Mouse (Mus musculus) limb, embryonic 10.5 days (tissue): ENCODE data around the gene Rbfox2. TPM values are rescaled to one million over a fixed set of nuclear protein-coding genes. Genes with fewer than 3 reads are reported as not detected.
A peak's percentile ranks its signal among the peaks of the same experiment; 100 is the strongest.

Source experiments
- DNase-seq: peaks from one replicate; pipeline ENCODE4 v3.0.0-alpha.2; 2017; ENCODE audit warnings: low spot score
- H3K27ac ChIP-seq: fragments of 300-500 bp; sonication (generic); 2 replicates; pipeline ENCODE4 v1.5.1; 2016; ENCODE audit warnings: mild to moderate bottlenecking
- H3K27me3 ChIP-seq: fragments of 300-500 bp; sonication (generic); 2 replicates; pipeline ENCODE4 v1.6.1; 2016; ENCODE audit warnings: low read depth, mild to moderate bottlenecking; ENCODE audit not compliant: poor library complexity, severe bottlenecking
- H3K36me3 ChIP-seq: fragments of 300-500 bp; sonication (generic); 2 replicates; pipeline ENCODE4 v1.6.1; 2016; ENCODE audit warnings: mild to moderate bottlenecking, moderate library complexity
- H3K4me1 ChIP-seq: fragments of 300-500 bp; sonication (generic); 2 replicates; pipeline ENCODE4 v1.6.1; 2016
- H3K4me3 ChIP-seq: fragments of 300-500 bp; sonication (generic); 2 replicates; pipeline ENCODE4 v1.5.1; 2016; ENCODE audit warnings: mild to moderate bottlenecking, moderate library complexity
- H3K9me3 ChIP-seq: fragments of 300-500 bp; sonication (generic); replicated peaks from 2 replicates; pipeline ENCODE4 v1.6.1; 2016; ENCODE audit warnings: mild to moderate bottlenecking
- WGBS: fragments of 180-500 bp; shearing (Covaris S2); methylation state at CpG from one replicate; pipeline ENCODE4 v1.1.7; 2016; 5-methylcytosine and 5-hydroxymethylcytosine counted together
- polyA plus RNA-seq: library from polyadenylated mRNA; unstranded; fragments of >200 nt; fragmentation: Nextera tagmentation; extraction: Ambion mirVana; gene quantifications from 2 replicates; pipeline ENCODE4 v1.2.1, GENCODE M21; 2016

Gene Rbfox2
- polyA plus RNA-seq, 1 experiment from 2014 or later = 62.6 TPM

DNA sequence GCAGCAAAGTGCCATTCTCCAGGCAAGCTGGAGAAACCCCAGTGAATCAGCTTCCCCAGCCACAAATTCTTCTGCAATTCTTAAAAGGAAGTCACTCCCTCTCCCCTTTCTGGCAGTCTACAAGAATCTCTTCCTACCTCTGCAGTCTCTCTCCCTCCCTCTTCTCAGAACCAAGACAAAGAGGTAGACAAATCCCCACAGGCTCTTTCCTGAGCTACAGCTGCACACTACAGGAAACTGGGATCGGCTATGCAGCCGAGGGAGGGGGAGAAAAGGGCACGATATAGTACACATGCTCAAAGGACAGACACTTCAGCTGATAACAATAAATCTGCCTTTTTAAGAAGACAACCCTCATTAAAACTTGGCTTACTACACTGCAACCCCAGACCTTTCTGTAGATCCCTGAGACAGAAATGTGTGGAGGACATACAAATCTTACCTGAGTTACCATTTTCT lies 153.7 kb downstream of the Rbfox2 start:
- H3K4me1 ChIP-seq = peaks cover 58% of the 10 kb centered on the region
- no peaks in the 10 kb centered on the region for H3K9me3 ChIP-seq
- 0% methylated on average over 3 of the region's 3 CpGs for WGBS

DNA sequence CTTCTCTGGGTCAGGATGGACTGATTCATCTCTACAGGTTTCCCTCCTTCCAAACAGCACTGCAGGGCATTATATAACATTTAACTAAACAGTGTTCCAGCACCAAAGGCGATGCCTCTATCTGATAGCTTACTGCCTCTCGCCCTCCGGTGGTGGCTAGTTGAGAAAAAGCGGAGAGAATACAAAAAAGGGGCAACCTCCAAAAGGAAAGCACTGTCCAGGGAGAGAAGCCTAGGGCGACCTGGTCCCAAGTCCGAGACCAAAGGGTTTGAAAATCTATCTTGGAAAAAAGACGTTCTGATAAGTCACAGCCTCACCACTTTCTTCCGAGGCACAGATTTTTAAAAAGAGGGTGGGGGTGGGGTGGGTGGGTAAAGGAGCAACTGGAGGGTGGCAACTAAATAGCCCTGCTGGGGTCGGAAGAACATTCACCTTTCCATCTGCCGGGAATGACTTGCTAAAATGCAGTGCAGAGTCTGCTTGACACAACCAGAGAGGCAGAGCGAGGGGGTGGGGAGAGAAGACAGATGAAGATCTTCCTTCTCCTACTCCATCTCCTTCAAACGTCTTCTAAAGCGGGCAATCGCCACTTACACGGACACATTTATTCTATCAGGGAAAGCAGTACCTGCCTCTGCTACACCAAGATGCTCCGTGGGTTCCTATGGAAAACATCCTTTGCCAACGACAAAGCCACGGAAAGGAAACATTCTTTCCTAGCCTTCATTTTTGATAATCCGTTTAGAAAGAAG lies 154.3 kb downstream of the Rbfox2 start:
- WGBS = 2% methylated on average over 19 of the region's 19 CpGs
- Histone ChIP-seq H3K36me3 (peaks cover 5% of the 10 kb centered on the region; the same call in 1 of the 2 replicates), H3K4me1 (peaks cover 58% of the 10 kb centered on the region), H3K4me3 (peak overlapping the region; percentile 53), H3K27ac (peak overlapping the region; percentile 80), H3K27me3 (no peaks in the 10 kb centered on the region), H3K9me3 (no peaks in the 10 kb centered on the region)
- DNase-seq = no peak

More for the DNA sequence above, 153.7 kb downstream of the Rbfox2 start:
- Histone ChIP-seq H3K27me3 (no peaks in the 10 kb centered on the region), H3K4me3 (peak overlapping the region; percentile 53), H3K36me3 (peaks cover 5% of the 10 kb centered on the region; the same call in 1 of the 2 replicates), H3K27ac (peak overlapping the region; percentile 80)
- DNase-seq = peak; percentile 39

DNA sequence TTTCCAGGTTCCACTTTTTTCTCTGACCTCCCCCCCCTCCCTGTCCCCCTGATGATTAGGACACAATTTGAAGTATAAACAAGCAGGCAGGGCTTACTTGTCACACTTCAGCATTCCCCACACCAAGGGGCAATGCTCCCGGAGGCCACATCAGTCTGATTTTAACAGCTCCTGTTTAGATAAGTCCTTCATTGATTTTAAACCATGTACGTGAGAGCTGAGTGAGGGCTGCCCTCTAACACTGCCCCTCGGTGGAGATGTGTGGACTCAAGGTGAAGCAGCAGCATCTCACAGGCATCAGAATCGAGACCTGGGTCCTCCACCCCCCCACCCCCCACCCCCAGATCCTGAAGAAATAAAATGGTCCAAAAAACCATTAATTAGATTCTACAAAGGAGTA lies 155.0 kb downstream of the Rbfox2 start:
- peak overlapping the region; percentile 80; the same call in 1 of the 2 replicates for H3K27ac ChIP-seq
- H3K4me3 ChIP-seq = peak overlapping the region; percentile 53
- peaks cover 58% of the 10 kb centered on the region for H3K4me1 ChIP-seq
- no peaks in the 10 kb centered on the region for H3K27me3 ChIP-seq
- 11% methylated on average over 4 of the region's 4 CpGs for WGBS
- DNase-seq = no peak
- no peaks in the 10 kb centered on the region for H3K9me3 ChIP-seq
- H3K36me3 ChIP-seq = peaks cover 5% of the 10 kb centered on the region; the same call in 1 of the 2 replicates

DNA sequence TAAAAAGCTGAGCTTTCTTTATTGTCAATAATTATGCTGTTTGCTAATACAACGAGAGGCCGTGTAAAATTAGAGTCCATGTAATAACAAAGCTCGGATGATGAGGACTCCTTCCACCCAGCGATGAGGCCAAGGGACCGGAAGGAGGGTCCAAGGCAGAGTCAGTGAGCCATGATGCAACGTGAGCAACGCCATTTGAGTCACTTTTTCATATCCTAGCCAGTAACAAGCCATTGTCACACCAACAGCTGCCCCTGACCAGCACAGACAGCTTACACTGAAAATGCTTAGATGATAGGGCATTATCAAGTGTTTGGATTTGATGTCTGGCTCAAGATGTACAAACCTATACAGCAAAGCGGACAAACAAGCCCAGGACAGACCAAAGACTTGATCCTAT lies 155.6 kb downstream of the Rbfox2 start:
- no peak overlapping the region for H3K27ac ChIP-seq
- no peak for DNase-seq

DNA sequence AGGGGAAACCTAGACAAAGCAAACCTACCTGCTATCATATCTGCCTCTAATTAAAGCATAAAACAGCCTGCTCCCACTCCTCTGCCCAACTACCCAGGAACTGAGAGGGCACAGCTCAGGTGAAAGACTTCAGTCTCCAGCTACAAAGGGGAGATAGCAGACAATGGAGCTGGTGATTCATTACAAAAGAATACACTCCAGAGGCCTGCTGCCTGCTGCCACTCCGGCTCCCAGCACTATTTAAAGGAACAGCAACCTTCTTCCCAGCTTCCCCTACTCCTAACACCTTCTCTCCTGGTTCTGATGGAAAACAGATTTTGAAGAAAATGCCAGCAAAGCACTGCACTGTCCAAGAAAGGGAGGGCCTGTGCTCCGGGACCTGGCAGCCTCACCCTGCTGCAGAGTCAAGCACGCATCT lies 156.4 kb downstream of the Rbfox2 start:
- H3K36me3 ChIP-seq = peaks cover 5% of the 10 kb centered on the region; the same call in 1 of the 2 replicates
- H3K4me1 ChIP-seq = peaks cover 58% of the 10 kb centered on the region
- peak; percentile 43 for DNase-seq
- no peaks in the 10 kb centered on the region for H3K27me3 ChIP-seq
- H3K4me3 ChIP-seq = peak overlapping the region; percentile 21; the same call in 1 of the 2 replicates
- H3K9me3 ChIP-seq = no peaks in the 10 kb centered on the region
- 13% methylated on average over 3 of the region's 3 CpGs for WGBS
- peak overlapping the region; percentile 26 for H3K27ac ChIP-seq

More for the DNA sequence above, 155.6 kb downstream of the Rbfox2 start:
- no peaks in the 10 kb centered on the region for H3K27me3 ChIP-seq
- H3K4me1 ChIP-seq = peaks cover 58% of the 10 kb centered on the region
- H3K36me3 ChIP-seq = peaks cover 5% of the 10 kb centered on the region; the same call in 1 of the 2 replicates
- H3K4me3 ChIP-seq = peak overlapping the region; percentile 8; the same call in 1 of the 2 replicates
- H3K9me3 ChIP-seq = no peaks in the 10 kb centered on the region
- 73% methylated on average over 8 of the region's 8 CpGs for WGBS

DNA sequence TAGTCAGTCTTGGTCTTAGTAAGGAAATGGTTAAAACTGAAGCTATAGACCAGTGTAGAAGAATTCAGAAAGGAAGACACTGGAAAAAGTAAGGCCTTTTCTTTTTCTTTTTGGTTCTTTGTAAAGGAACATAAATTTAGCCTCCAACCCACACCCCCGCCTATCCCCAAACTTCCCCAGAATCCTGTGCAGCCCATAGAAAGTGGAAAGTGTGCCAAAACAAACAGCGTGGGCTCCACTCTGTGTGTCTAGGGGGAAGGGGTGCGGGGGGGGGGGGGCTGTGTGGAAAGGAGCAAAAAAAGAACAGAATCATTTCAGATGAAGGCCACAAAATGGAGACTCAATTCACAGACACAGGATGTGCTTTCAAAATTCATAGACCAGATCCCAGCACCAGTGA lies 156.8 kb downstream of the Rbfox2 start:
- no peak for DNase-seq
- peaks cover 5% of the 10 kb centered on the region; the same call in 1 of the 2 replicates for H3K36me3 ChIP-seq
- peak overlapping the region; percentile 26 for H3K27ac ChIP-seq
- no peaks in the 10 kb centered on the region for H3K27me3 ChIP-seq
- WGBS = 73% methylated on average over 3 of the region's 3 CpGs
- H3K4me3 ChIP-seq = peak overlapping the region; percentile 21; the same call in 1 of the 2 replicates
- no peaks in the 10 kb centered on the region for H3K9me3 ChIP-seq
- H3K4me1 ChIP-seq = peaks cover 58% of the 10 kb centered on the region

DNA sequence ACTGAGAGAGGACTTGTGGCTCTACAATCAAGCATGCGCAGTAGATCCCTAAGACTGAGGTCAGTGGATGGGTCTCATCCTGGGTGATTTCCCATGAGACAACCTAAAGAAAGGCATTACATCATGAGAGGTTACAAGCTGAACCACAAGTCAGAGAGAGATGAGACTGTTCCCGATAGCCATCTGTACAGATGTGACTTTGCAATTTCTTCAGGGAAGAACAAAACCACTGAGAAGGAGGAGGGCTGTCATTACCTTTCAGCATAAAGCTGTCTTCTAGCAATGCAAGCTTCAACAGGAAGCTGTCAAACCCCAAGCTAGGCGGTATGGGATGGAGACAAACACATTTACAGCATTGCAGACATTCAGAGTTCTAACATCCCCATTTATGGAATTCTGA lies 157.3 kb downstream of the Rbfox2 start:
- Histone ChIP-seq H3K36me3 (peaks cover 5% of the 10 kb centered on the region; the same call in 1 of the 2 replicates), H3K27ac (no peak overlapping the region), H3K27me3 (no peaks in the 10 kb centered on the region), H3K4me1 (peaks cover 58% of the 10 kb centered on the region), H3K4me3 (no peak overlapping the region), H3K9me3 (no peaks in the 10 kb centered on the region)
- 86% methylated on average over 3 of the region's 3 CpGs for WGBS
- DNase-seq = no peak

DNA sequence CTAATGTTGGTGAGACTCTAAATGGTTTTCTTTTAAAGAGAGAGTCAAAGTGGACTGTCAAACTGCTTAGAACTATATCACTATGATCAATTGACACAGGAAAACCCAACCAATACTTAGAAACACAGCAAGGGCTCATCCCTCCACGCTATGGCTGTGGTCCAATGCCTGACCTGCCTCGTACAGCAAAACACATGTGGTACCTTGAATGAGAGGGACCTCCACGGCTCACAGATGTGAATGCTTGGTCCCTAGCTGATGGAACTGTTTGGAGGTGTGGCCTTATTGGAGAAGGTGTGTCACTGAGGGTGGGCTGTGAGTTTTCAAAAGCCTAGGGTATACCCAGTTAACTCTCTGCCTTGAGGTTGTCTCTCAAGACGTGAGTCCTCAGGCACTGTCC lies 159.9 kb downstream of the Rbfox2 start:
- no peaks in the 10 kb centered on the region for H3K27me3 ChIP-seq
- no peak overlapping the region for H3K4me3 ChIP-seq
- WGBS = 87% methylated on average over 4 of the region's 4 CpGs
- H3K36me3 ChIP-seq = peaks cover 5% of the 10 kb centered on the region; the same call in 1 of the 2 replicates
- no peaks in the 10 kb centered on the region for H3K9me3 ChIP-seq
- peaks cover 43% of the 10 kb centered on the region for H3K4me1 ChIP-seq
- H3K27ac ChIP-seq = no peak overlapping the region
- DNase-seq = no peak

DNA sequence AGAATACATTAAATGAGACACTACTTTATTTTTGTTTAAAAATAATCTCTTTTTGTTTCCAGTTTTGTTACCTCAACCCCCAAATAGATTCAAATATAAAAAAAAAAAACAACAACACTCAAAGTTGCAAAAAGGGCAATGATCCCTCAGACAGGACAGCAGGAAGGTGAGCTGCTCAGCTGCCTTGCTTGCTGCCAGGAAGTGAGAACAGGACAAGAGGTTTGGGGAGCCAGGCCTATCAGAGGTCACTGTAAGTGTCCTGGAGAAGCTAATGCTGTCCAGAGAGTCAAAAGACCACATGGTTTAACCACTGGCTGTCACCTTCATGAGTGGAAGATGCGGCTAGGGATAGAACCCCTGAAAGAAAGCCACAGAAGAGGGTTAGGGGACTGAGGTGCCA lies 161.8 kb downstream of the Rbfox2 start:
- Histone ChIP-seq H3K27ac (no peak overlapping the region), H3K4me1 (peaks cover 23% of the 10 kb centered on the region), H3K36me3 (peaks cover 11% of the 10 kb centered on the region), H3K4me3 (no peak overlapping the region), H3K27me3 (no peaks in the 10 kb centered on the region), H3K9me3 (no peaks in the 10 kb centered on the region)
- WGBS = 94% methylated on average over 1 of the region's 1 CpGs
- DNase-seq = no peak

DNA sequence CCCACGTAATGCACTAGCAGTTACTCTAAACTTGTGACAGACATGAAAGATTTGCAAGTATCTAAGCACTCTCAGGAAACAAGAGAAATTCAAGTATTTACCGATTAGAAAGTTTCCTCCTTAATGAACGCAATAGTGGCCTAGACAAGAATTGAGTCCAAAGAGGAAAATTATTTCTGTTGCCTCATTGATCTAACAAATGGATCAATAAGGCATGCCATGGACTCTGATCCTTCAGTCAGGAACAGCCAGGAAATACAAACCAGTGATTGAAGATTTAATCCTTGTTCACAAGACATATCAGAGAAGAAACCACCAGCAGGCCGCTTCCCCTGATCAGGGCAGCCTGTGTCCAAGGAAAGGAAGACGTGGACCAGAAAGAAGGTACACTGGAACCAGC lies 164.0 kb downstream of the Rbfox2 start:
- WGBS = 90% methylated on average over 5 of the region's 5 CpGs
- DNase-seq = no peak
- H3K36me3 ChIP-seq = peaks cover 6% of the 10 kb centered on the region
- H3K4me3 ChIP-seq = no peak overlapping the region
- H3K9me3 ChIP-seq = no peaks in the 10 kb centered on the region
- peaks cover 11% of the 10 kb centered on the region; the same call in 1 of the 2 replicates for H3K4me1 ChIP-seq
- no peaks in the 10 kb centered on the region for H3K27me3 ChIP-seq
- H3K27ac ChIP-seq = no peak overlapping the region

DNA sequence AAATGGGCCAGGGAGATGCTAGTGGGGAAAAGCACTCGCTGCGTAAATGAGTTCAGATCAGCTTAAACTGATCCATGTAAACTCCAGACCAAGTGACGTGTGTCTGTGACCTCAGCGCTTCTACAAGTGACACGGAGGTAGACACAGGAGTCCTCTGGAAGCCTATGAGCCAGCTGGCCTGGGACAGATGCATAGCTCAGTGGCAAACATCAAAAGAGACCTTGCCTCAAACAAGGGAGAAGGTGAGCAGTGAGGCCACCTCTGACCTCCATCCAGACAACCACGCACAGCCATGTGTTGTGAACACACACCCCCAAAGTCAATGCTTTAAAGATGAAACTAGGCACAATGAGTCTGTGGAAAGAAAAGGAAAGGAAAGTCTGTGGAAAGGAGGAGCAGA lies 164.5 kb downstream of the Rbfox2 start:
- Histone ChIP-seq H3K4me3 (no peak overlapping the region), H3K27me3 (no peaks in the 10 kb centered on the region), H3K9me3 (no peaks in the 10 kb centered on the region), H3K27ac (no peak overlapping the region), H3K4me1 (peaks cover 11% of the 10 kb centered on the region; the same call in 1 of the 2 replicates), H3K36me3 (peaks cover 6% of the 10 kb centered on the region)
- 58% methylated on average over 6 of the region's 6 CpGs for WGBS
- no peak for DNase-seq

DNA sequence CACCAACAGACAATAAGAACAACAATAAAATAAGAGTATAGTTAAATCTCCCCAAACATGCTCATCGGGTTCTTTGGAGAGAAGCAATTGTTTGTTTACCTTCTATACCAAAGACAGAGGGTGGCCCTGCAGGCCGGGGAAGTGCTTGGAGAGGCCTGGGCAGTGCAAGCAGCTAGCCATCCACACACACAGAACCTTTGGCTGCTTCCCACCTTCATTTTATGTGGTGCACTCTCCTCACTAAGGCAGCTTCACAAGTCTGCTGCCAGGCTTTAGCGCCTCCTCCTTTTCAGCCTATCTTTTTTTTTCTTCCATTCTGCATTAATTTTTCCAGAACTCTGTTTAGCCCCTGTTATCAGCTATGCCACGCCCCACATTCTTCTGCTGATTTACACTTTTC lies 165.1 kb downstream of the Rbfox2 start:
- WGBS = 73% methylated on average over 4 of the region's 4 CpGs
- Histone ChIP-seq H3K9me3 (no peaks in the 10 kb centered on the region), H3K27me3 (no peaks in the 10 kb centered on the region), H3K4me1 (peaks cover 11% of the 10 kb centered on the region; the same call in 1 of the 2 replicates), H3K27ac (no peak overlapping the region), H3K4me3 (no peak overlapping the region), H3K36me3 (peaks cover 6% of the 10 kb centered on the region)
- DNase-seq = no peak

DNA sequence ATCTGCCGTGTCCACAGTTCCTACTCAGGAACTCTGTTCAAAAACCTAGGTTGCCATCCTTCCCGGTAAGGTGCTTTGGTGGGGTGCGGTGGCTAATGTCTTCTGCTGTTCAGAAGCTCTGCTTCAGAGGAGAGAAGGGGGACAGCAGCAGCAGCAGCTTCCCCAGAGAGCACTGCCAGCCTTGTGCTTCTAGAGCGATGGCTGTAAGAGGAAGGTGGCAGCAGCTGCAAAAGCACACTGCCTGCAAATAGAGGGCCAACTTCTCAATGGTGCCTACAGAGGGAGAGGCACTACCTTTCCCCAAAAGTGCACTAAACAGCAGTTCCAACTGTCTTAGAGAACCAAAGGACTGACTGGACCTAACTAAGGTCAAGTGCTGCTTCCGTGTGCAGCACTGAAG lies 168.5 kb downstream of the Rbfox2 start:
- H3K4me1 ChIP-seq = peaks cover 6% of the 10 kb centered on the region; the same call in 1 of the 2 replicates
- no peak overlapping the region for H3K4me3 ChIP-seq
- peaks cover 34% of the 10 kb centered on the region for H3K36me3 ChIP-seq
- no peaks in the 10 kb centered on the region for H3K27me3 ChIP-seq
- H3K27ac ChIP-seq = no peak overlapping the region
- no peak for DNase-seq
- WGBS = 87% methylated on average over 5 of the region's 5 CpGs
- H3K9me3 ChIP-seq = no peaks in the 10 kb centered on the region
